Mouse (Mus musculus) liver, postnatal 0 days (tissue): ENCODE measurements at regions not wholly inside any gene's neighbourhood (a gene's known extent, or its start where the extent isn't known, plus 50 kb on each side); places are given as distances from the start of the nearest gene placed in this dataset.

Experiments used
- CTCF ChIP-seq: sonication (generic); IDR thresholded peaks from 2 replicates; pipeline ENCODE4 v1.5.1; 2016; ENCODE audit warnings: antibody characterized with exemption, low read depth
- EP300 ChIP-seq: IDR thresholded peaks from 2 replicates; pipeline ENCODE4 v1.6.1; 2016; ENCODE audit warnings: antibody characterized with exemption, low read depth, mild to moderate bottlenecking

DNA sequence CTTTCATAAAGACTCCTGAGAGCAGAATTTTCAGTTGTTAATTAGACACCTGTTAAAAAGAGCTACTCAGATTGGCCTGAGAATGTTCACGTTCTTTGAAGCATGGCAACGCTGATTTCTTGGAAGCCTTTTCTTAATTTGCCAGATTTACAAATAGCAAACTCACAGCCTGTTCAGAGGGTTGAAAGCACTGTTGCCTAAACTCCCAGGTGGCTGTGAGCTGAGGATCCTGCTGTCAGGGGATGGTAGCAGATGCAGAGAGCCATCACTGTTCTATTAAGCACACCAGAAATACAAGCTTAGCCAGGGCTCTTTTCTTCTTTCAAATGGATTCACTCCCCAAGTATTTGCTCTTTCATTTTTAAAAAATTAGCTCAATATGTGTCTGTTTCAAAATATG lies 3630.4 kb downstream of the 9330182O14Rik start:
- TF ChIP-seq EP300 (no peak), CTCF (no peak)
